Mouse (Mus musculus) heart, embryonic 14.5 days (tissue): ENCODE data around the gene A4galt. TPM values are rescaled to one million over a fixed set of nuclear protein-coding genes. Genes with fewer than 3 reads are reported as not detected.

ENCODE experiments used
- ATAC-seq: fragments of 200-750 bp; cut with Nextera tagmentation; 2 replicates; pipeline ENCODE4 v1.8.0; 2017; ENCODE audit warnings: low read depth, moderate TSS enrichment; ENCODE audit not compliant: insufficient number of reproducible peaks, insufficient read depth, low FRiP score
- H3K27ac ChIP-seq, 2 experiments: fragments of 200-500 bp in 1 of 2; fragments of 300-500 bp in 1 of 2; sonication (generic) in 1 of 2; replicated peaks in 1 of 2; 2 replicates each; pipeline ENCODE4 v1.5.1; 2012 to 2014; ENCODE audit warnings: low read depth in 2 of 2, low read length in 2 of 2, control low read depth in 1 of 2, mild to moderate bottlenecking in 1 of 2, mixed read lengths in 1 of 2; ENCODE audit not compliant: control insufficient read depth in 1 of 2, insufficient read depth in 1 of 2
- H3K27me3 ChIP-seq: fragments of 300-500 bp; sonication (generic); 2 replicates; pipeline ENCODE4 v1.6.1; 2014; ENCODE audit warnings: mild to moderate bottlenecking, low read length, control low read depth; ENCODE audit not compliant: control insufficient read depth, insufficient read depth
- H3K36me3 ChIP-seq: fragments of 300-500 bp; sonication (generic); 2 replicates; pipeline ENCODE4 v1.6.1; 2014; ENCODE audit warnings: mild to moderate bottlenecking, control low read depth, low read length, mixed read lengths; ENCODE audit not compliant: control insufficient read depth, insufficient read depth
- H3K4me1 ChIP-seq, 2 experiments: fragments of 200-500 bp in 1 of 2; fragments of 300-500 bp in 1 of 2; sonication (generic) in 1 of 2; 2 replicates each; pipeline ENCODE4 v1.6.1; 2012 to 2014; ENCODE audit warnings: low read length in 2 of 2, control low read depth in 1 of 2, mixed read lengths in 1 of 2; ENCODE audit not compliant: control insufficient read depth in 2 of 2, insufficient read depth in 2 of 2
- H3K4me2 ChIP-seq: fragments of 300-500 bp; sonication (generic); 2 replicates; pipeline ENCODE4 v1.6.1; 2014; ENCODE audit warnings: mild to moderate bottlenecking, low read length
- H3K4me3 ChIP-seq, 2 experiments: fragments of 200-500 bp in 1 of 2; fragments of 300-500 bp in 1 of 2; sonication (generic) in 1 of 2; 2 replicates each; pipeline ENCODE4 v1.5.1; 2012 to 2014; ENCODE audit warnings: low read length in 2 of 2, mild to moderate bottlenecking in 2 of 2, control low read depth in 1 of 2, low read depth in 1 of 2, moderate library complexity in 1 of 2; ENCODE audit not compliant: control insufficient read depth in 1 of 2, insufficient read depth in 1 of 2
- H3K9ac ChIP-seq: fragments of 300-500 bp; sonication (generic); 2 replicates; pipeline ENCODE4 v1.6.1; 2014; ENCODE audit warnings: mild to moderate bottlenecking, low read length
- H3K9me3 ChIP-seq: fragments of 300-500 bp; sonication (generic); 2 replicates; pipeline ENCODE4 v1.6.1; 2016; ENCODE audit warnings: low read length, control low read depth; ENCODE audit not compliant: control insufficient read depth
- WGBS: fragments of 180-500 bp; shearing (Covaris S2); extraction: QIAGEN DNeasy Blood & Tissue Kit; methylation state at CpG from one replicate; pipeline ENCODE4 v1.1.7; 2014; 5-methylcytosine and 5-hydroxymethylcytosine counted together
- polyA plus RNA-seq: library from polyadenylated mRNA; unstranded; fragments of >200 nt; fragmentation: Nextera tagmentation; extraction: Ambion mirVana; gene quantifications from 2 replicates; pipeline ENCODE4 v1.2.1, GENCODE M21; 2014

A4galt gene
- polyA plus RNA-seq, 1 experiment from 2014 or later = 0.88 TPM

- WGBS = 49% methylated on average over 11 of the region's 11 CpGs
- 0 out of 2 replicates have a peak overlapping the region, but pooled peaks have one; percentile 11 for H3K4me2 ChIP-seq
- peak overlapping the region; percentile 68 to 79 for H3K27ac ChIP-seq
- H3K27me3 ChIP-seq = no peaks in the 10 kb centered on the region
- no peaks in the 10 kb centered on the region for H3K36me3 ChIP-seq
- H3K9me3 ChIP-seq = 0 out of 2 replicates have a peak, but pooled peaks cover 3% of the 10 kb centered on the region
- H3K9ac ChIP-seq = peak overlapping the region; percentile 18; the same call in 1 of the 2 replicates
- no peak overlapping the region for H3K4me3 ChIP-seq
- peaks cover 20% of the 10 kb centered on the region in 2 experiments for H3K4me1 ChIP-seq
- peak; percentile 78 for ATAC-seq
These were observed 28.2 kb downstream of the A4galt start for GRCm38 (mm10) chr15:83223208-83223962.

- whole genome bisulfite sequencing = 86% methylated on average over 4 of the region's 4 CpGs
- peaks cover 20% of the 10 kb centered on the region in 2 experiments for H3K4me1 ChIP-seq
- 0 out of 2 replicates have a peak, but pooled peaks cover 3% of the 10 kb centered on the region for H3K9me3 ChIP-seq
- no peak overlapping the region for H3K9ac ChIP-seq
- no peak overlapping the region for H3K4me2 ChIP-seq
- ATAC-seq = no peak
- no peak overlapping the region for H3K27ac ChIP-seq
- no peaks in the 10 kb centered on the region for H3K27me3 ChIP-seq
- no peak overlapping the region for H3K4me3 ChIP-seq
- H3K36me3 ChIP-seq = no peaks in the 10 kb centered on the region
These were observed 29.9 kb downstream of the A4galt start for GRCm38 (mm10) chr15:83221721-83222120.

- H3K4me3 ChIP-seq = no peak overlapping the region
- 0 out of 2 replicates have a peak, but pooled peaks cover 3% of the 10 kb centered on the region for H3K9me3 ChIP-seq
- no peaks in the 10 kb centered on the region for H3K36me3 ChIP-seq
- H3K9ac ChIP-seq = no peak overlapping the region
- WGBS = 41% methylated on average over 9 of the region's 9 CpGs
- peaks cover 20 to 23% of the 10 kb centered on the region in 2 experiments for H3K4me1 ChIP-seq
- H3K27me3 ChIP-seq = no peaks in the 10 kb centered on the region
- no peak overlapping the region for H3K27ac ChIP-seq
- no peak overlapping the region for H3K4me2 ChIP-seq
- no peak for ATAC-seq
These were observed 31.1 kb downstream of the A4galt start for GRCm38 (mm10) chr15:83220368-83221013.

GRCm38 (mm10) chr15:83215322-83216216, 36.0 kb downstream of the A4galt start:
- WGBS = 44% methylated on average over 5 of the region's 5 CpGs
- ATAC-seq = no peak
- peak overlapping the region; percentile 45 to 49; a peak in 3 of 4 replicates for H3K27ac ChIP-seq
- H3K9ac ChIP-seq = no peak overlapping the region
- 0 out of 2 replicates have a peak, but pooled peaks cover 3% of the 10 kb centered on the region for H3K9me3 ChIP-seq
- peaks cover 3% of the 10 kb centered on the region; the same call in 1 of the 2 replicates for H3K27me3 ChIP-seq
- H3K4me2 ChIP-seq = no peak overlapping the region
- H3K4me3 ChIP-seq = no peak overlapping the region
- H3K4me1 ChIP-seq = peaks cover 0 to 3% of the 10 kb centered on the region in 2 experiments; a peak in 1 of 4 replicates
- H3K36me3 ChIP-seq = no peaks in the 10 kb centered on the region

- Histone ChIP-seq H3K9ac (0 out of 2 replicates have a peak overlapping the region, but pooled peaks have one; percentile 28), H3K27ac (no peak overlapping the region), H3K9me3 (no peaks in the 10 kb centered on the region), H3K4me3 (peak overlapping the region in 1 of 2 experiments; percentile 1; a peak in 1 of 4 replicates), H3K4me2 (peak overlapping the region; percentile 53), H3K27me3 (peaks cover 3% of the 10 kb centered on the region; the same call in 1 of the 2 replicates), H3K36me3 (no peaks in the 10 kb centered on the region), H3K4me1 (peaks cover 2 to 5% of the 10 kb centered on the region in 2 experiments; a peak in 2 of 4 replicates)
- ATAC-seq = no peak
- 17% methylated on average over 11 of the region's 11 CpGs for WGBS
These were observed 41.3 kb downstream of the A4galt start for GRCm38 (mm10) chr15:83210229-83210628.

GRCm38 (mm10) chr15:83209719-83210118, 41.9 kb downstream of the A4galt start:
- no peak for ATAC-seq
- 0 out of 2 replicates have a peak overlapping the region, but pooled peaks have one; percentile 28 for H3K9ac ChIP-seq
- WGBS = 10% methylated on average over 10 of the region's 10 CpGs

More at GRCm38 (mm10) chr15:83209719-83210118, 41.9 kb downstream of the A4galt start:
- Histone ChIP-seq H3K4me1 (peaks cover 2 to 5% of the 10 kb centered on the region in 2 experiments; a peak in 2 of 4 replicates), H3K36me3 (no peaks in the 10 kb centered on the region), H3K27ac (no peak overlapping the region), H3K27me3 (peaks cover 3% of the 10 kb centered on the region; the same call in 1 of the 2 replicates), H3K4me2 (peak overlapping the region; percentile 53), H3K9me3 (no peaks in the 10 kb centered on the region), H3K4me3 (peak overlapping the region in 1 of 2 experiments; percentile 1; a peak in 1 of 4 replicates)
